Mouse (Mus musculus): Measurements from ENCODE around the gene Krtap5-3. TPM values are rescaled to one million over a fixed set of nuclear protein-coding genes. Genes with fewer than 3 reads are reported as not detected.

Krtap5-3 gene
- polyA plus RNA-seq (2015; fragmentation: Illumina TruSeq; extraction: RNeasy Lipid Tissue Mini Kit (QIAGEN cat#74804); ENCODE audit: insufficient read depth, low replicate concordance), result not detected

GRCm38 (mm10) chr7:142201064-142201463 lies at the start of gene Krtap5-3:
TSS of gene Krtap5-3 (plus strand) at chr7:142201364.

GRCm38 (mm10) chr7:142157013-142157412 lies 44.2 kb upstream of the Krtap5-3 start, which contains the start of gene Gm29735:
TSS of gene Gm29735 (minus strand) at chr7:142157113.

GRCm38 (mm10) chr7:142165639-142166038 lies 35.5 kb upstream of the Krtap5-3 start, which contains the start of gene Gm4553:
TSS of gene Gm4553 (minus strand) at chr7:142165739.

GRCm38 (mm10) chr7:142175905-142176304 lies 25.3 kb upstream of the Krtap5-3 start, which contains the start of gene Krtap5-2:
TSS of gene Krtap5-2 (minus strand) at chr7:142176005.

GRCm38 (mm10) chr7:142190289-142190688 lies 10.9 kb upstream of the Krtap5-3 start, which contains the start of gene Gm10153:
TSS of gene Gm10153 (minus strand) at chr7:142190389.

GRCm38 (mm10) chr7:142211559-142211958 lies 10.4 kb downstream of the Krtap5-3 start, which contains the start of gene Gm7579:
TSS of gene Gm7579 (plus strand) at chr7:142211859.

GRCm38 (mm10) chr7:142229871-142230270 lies 28.7 kb downstream of the Krtap5-3 start, which contains the start of gene Krtap5-5:
TSS of gene Krtap5-5 (minus strand) at chr7:142229971.

GRCm38 (mm10) chr7:142240978-142241377 lies 39.8 kb downstream of the Krtap5-3 start, which contains the start of gene Gm40460:
TSS of gene Gm40460 (minus strand) at chr7:142241078.

Other genes starting within 250 kb of the Krtap5-3 start
- gene Mob2, start 140.3 kb upstream of the Krtap5-3 start, polyA plus RNA-seq (2015; fragmentation: Illumina TruSeq; extraction: RNeasy Lipid Tissue Mini Kit (QIAGEN cat#74804); ENCODE audit: insufficient read depth, low replicate concordance), result 34.7 TPM
- 0.88 TPM for gene Dusp8, start 105.5 kb upstream of the Krtap5-3 start, polyA plus RNA-seq (2015; fragmentation: Illumina TruSeq; extraction: RNeasy Lipid Tissue Mini Kit (QIAGEN cat#74804); ENCODE audit: insufficient read depth, low replicate concordance)
- not detected for gene Gm45618, start 80.6 kb upstream of the Krtap5-3 start, polyA plus RNA-seq (2015; fragmentation: Illumina TruSeq; extraction: RNeasy Lipid Tissue Mini Kit (QIAGEN cat#74804); ENCODE audit: insufficient read depth, low replicate concordance)
- gene Gm39115, start 65.3 kb upstream of the Krtap5-3 start, polyA plus RNA-seq (2015; fragmentation: Illumina TruSeq; extraction: RNeasy Lipid Tissue Mini Kit (QIAGEN cat#74804); ENCODE audit: insufficient read depth, low replicate concordance), result not detected
- not detected for gene Gm45337, start 56.8 kb upstream of the Krtap5-3 start, polyA plus RNA-seq (2015; fragmentation: Illumina TruSeq; extraction: RNeasy Lipid Tissue Mini Kit (QIAGEN cat#74804); ENCODE audit: insufficient read depth, low replicate concordance)
- not detected for gene Gm29735, start 44.3 kb upstream of the Krtap5-3 start, polyA plus RNA-seq (2015; fragmentation: Illumina TruSeq; extraction: RNeasy Lipid Tissue Mini Kit (QIAGEN cat#74804); ENCODE audit: insufficient read depth, low replicate concordance)
- not detected for gene Gm4553, start 35.6 kb upstream of the Krtap5-3 start, polyA plus RNA-seq (2015; fragmentation: Illumina TruSeq; extraction: RNeasy Lipid Tissue Mini Kit (QIAGEN cat#74804); ENCODE audit: insufficient read depth, low replicate concordance)
- not detected for gene Krtap5-2, start 25.4 kb upstream of the Krtap5-3 start, polyA plus RNA-seq (2015; fragmentation: Illumina TruSeq; extraction: RNeasy Lipid Tissue Mini Kit (QIAGEN cat#74804); ENCODE audit: insufficient read depth, low replicate concordance)
- not detected for gene Gm10153, start 11.0 kb upstream of the Krtap5-3 start, polyA plus RNA-seq (2015; fragmentation: Illumina TruSeq; extraction: RNeasy Lipid Tissue Mini Kit (QIAGEN cat#74804); ENCODE audit: insufficient read depth, low replicate concordance)
- gene Gm7579, start 10.5 kb downstream of the Krtap5-3 start, polyA plus RNA-seq (2015; fragmentation: Illumina TruSeq; extraction: RNeasy Lipid Tissue Mini Kit (QIAGEN cat#74804); ENCODE audit: insufficient read depth, low replicate concordance), result not detected
- gene Krtap5-5, start 28.6 kb downstream of the Krtap5-3 start, polyA plus RNA-seq (2015; fragmentation: Illumina TruSeq; extraction: RNeasy Lipid Tissue Mini Kit (QIAGEN cat#74804); ENCODE audit: insufficient read depth, low replicate concordance), result not detected
- gene Gm40460, start 39.7 kb downstream of the Krtap5-3 start, polyA plus RNA-seq (2015; fragmentation: Illumina TruSeq; extraction: RNeasy Lipid Tissue Mini Kit (QIAGEN cat#74804); ENCODE audit: insufficient read depth, low replicate concordance), result not detected
- not detected for gene Gm2431, start 57.0 kb downstream of the Krtap5-3 start, polyA plus RNA-seq (2015; fragmentation: Illumina TruSeq; extraction: RNeasy Lipid Tissue Mini Kit (QIAGEN cat#74804); ENCODE audit: insufficient read depth, low replicate concordance)
- gene Gm4559, start 73.0 kb downstream of the Krtap5-3 start, polyA plus RNA-seq (2015; fragmentation: Illumina TruSeq; extraction: RNeasy Lipid Tissue Mini Kit (QIAGEN cat#74804); ENCODE audit: insufficient read depth, low replicate concordance), result not detected
- gene Krtap5-1, start 95.8 kb downstream of the Krtap5-3 start, polyA plus RNA-seq (2015; fragmentation: Illumina TruSeq; extraction: RNeasy Lipid Tissue Mini Kit (QIAGEN cat#74804); ENCODE audit: insufficient read depth, low replicate concordance), result not detected
- not detected for gene Krtap5-4, start 102.2 kb downstream of the Krtap5-3 start, polyA plus RNA-seq (2015; fragmentation: Illumina TruSeq; extraction: RNeasy Lipid Tissue Mini Kit (QIAGEN cat#74804); ENCODE audit: insufficient read depth, low replicate concordance)
- gene Ifitm10, start 172.4 kb downstream of the Krtap5-3 start, polyA plus RNA-seq (2015; fragmentation: Illumina TruSeq; extraction: RNeasy Lipid Tissue Mini Kit (QIAGEN cat#74804); ENCODE audit: insufficient read depth, low replicate concordance), result 3.0 TPM
- 0.93 TPM for gene Gm49369, start 181.3 kb downstream of the Krtap5-3 start, polyA plus RNA-seq (2015; fragmentation: Illumina TruSeq; extraction: RNeasy Lipid Tissue Mini Kit (QIAGEN cat#74804); ENCODE audit: insufficient read depth, low replicate concordance)
- gene Ctsd, start 186.7 kb downstream of the Krtap5-3 start, polyA plus RNA-seq (2015; fragmentation: Illumina TruSeq; extraction: RNeasy Lipid Tissue Mini Kit (QIAGEN cat#74804); ENCODE audit: insufficient read depth, low replicate concordance), result 310 TPM
- 0.32 TPM for gene Syt8, start 233.5 kb downstream of the Krtap5-3 start, polyA plus RNA-seq (2015; fragmentation: Illumina TruSeq; extraction: RNeasy Lipid Tissue Mini Kit (QIAGEN cat#74804); ENCODE audit: insufficient read depth, low replicate concordance)
- 6.7 TPM for gene Tnni2, start 240.4 kb downstream of the Krtap5-3 start, polyA plus RNA-seq (2015; fragmentation: Illumina TruSeq; extraction: RNeasy Lipid Tissue Mini Kit (QIAGEN cat#74804); ENCODE audit: insufficient read depth, low replicate concordance)

All from spleen, adult 10 weeks (tissue).